ENCODE assay signal across 28 mouse cellular contexts in genomic region chr14:55551347-55551746, GRCm38 (mm10). TPM values are rescaled to one million over a fixed set of nuclear protein-coding genes. Genes with fewer than 3 reads are reported as not detected.
DNase-seq lines count a peak whose midpoint lies in the region; ATAC-seq and TF ChIP-seq lines count a peak whose summit lies in the region.
"Had no signal": no experiment of that assay in that cellular context is flagged by ENCODE, and none has a peak within 500 bp of the region (broad histone marks: within the 10 kb centered on the region; RNA-seq: fewer than 3 reads in every experiment).

No protein-coding gene starts in this region.

- no peak for TF ChIP-seq POLR2A in ES-Bruce4 (IDR thresholded peaks at IDR 0.05; ENCODE audit: insufficient read depth, low read length)
- TF ChIP-seq POLR2A in myocyte (IDR thresholded peaks at IDR 0.05; ENCODE audit: insufficient read length, low read depth) = no peak

- H3K27ac ChIP-seq in ES-Bruce4 (ENCODE audit: insufficient read depth, low read length) (no peak overlapping the region), ES-E14 (ENCODE audit: insufficient read depth, low read depth, low read length, poor library complexity, severe bottlenecking) (peak overlapping the region; percentile 71; the same call in 1 of the 2 replicates)
- no peak overlapping the region for H3K27ac ChIP-seq in kidney, embryonic 15.5 days
- H3K27ac ChIP-seq: embryonic facial prominence, embryonic 10.5 days; embryonic facial prominence, embryonic 12.5 days; forebrain, embryonic 10.5 days; forebrain, embryonic 12.5 days had no signal

- H3K4me2 ChIP-seq in myocyte (ENCODE audit: low read depth) = no peak overlapping the region
- H3K4me2 ChIP-seq in kidney, embryonic 15.5 days = no peak overlapping the region
- H3K4me2 ChIP-seq: embryonic facial prominence, embryonic 12.5 days; forebrain, embryonic 12.5 days had no signal

- H3K4me1 ChIP-seq in ES-Bruce4 (ENCODE audit: control insufficient read depth, insufficient read depth, low read length) (peaks cover 1% of the 10 kb centered on the region), ES-E14 (ENCODE audit: control insufficient read depth in 2 of 2, insufficient read depth in 2 of 2, low read length in 2 of 2, poor library complexity in 1 of 2) (peaks cover 8 to 18% of the 10 kb centered on the region in 2 experiments)
- H3K4me1 ChIP-seq in kidney, embryonic 15.5 days = peaks cover 1% of the 10 kb centered on the region; the same call in 1 of the 2 replicates
- H3K4me1 ChIP-seq: embryonic facial prominence, embryonic 10.5 days; embryonic facial prominence, embryonic 12.5 days; forebrain, embryonic 10.5 days; forebrain, embryonic 12.5 days had no signal

- H3K4me3 ChIP-seq in ES-Bruce4 (ENCODE audit: low read depth, low read length) (no peak overlapping the region), ES-E14 (ENCODE audit: insufficient read depth in 1 of 2, low read depth in 1 of 2, low read length in 2 of 2, poor library complexity in 1 of 2, severe bottlenecking in 1 of 2) (no peak overlapping the region), myocyte (no peak overlapping the region)
- H3K4me3 ChIP-seq in kidney, embryonic 15.5 days (replicated peaks) = no peak overlapping the region
- H3K4me3 ChIP-seq: embryonic facial prominence, embryonic 10.5 days; embryonic facial prominence, embryonic 12.5 days; erythroblast, embryonic 14.5 days; forebrain, embryonic 10.5 days; forebrain, embryonic 12.5 days had no signal

- WGBS in kidney, embryonic 15.5 days = 57% methylated on average over 5 of the region's 5 CpGs

- H3K27me3 ChIP-seq in ES-Bruce4 (ENCODE audit: control insufficient read depth, insufficient read depth, low read length, poor library complexity, severe bottlenecking) (no peaks in the 10 kb centered on the region), myocyte (ENCODE audit: control insufficient read depth, insufficient read depth, insufficient read length) (no peaks in the 10 kb centered on the region)
- no peaks in the 10 kb centered on the region for H3K27me3 ChIP-seq in kidney, embryonic 15.5 days
- H3K27me3 ChIP-seq: embryonic facial prominence, embryonic 12.5 days; forebrain, embryonic 12.5 days had no signal

- H3K36me3 ChIP-seq in ES-Bruce4 (ENCODE audit: control insufficient read depth, insufficient read depth, low read length, poor library complexity, severe bottlenecking) (peaks cover 27% of the 10 kb centered on the region), ES-E14 (ENCODE audit: control insufficient read depth, insufficient read depth, low read length, poor library complexity, severe bottlenecking) (peaks cover 19% of the 10 kb centered on the region; the same call in 1 of the 2 replicates), myocyte (ENCODE audit: control insufficient read depth, insufficient read depth) (peaks cover 42% of the 10 kb centered on the region)
- H3K36me3 ChIP-seq in kidney, embryonic 15.5 days = peaks cover 43% of the 10 kb centered on the region

- DNase-seq in ES-E14 (ENCODE audit: low read depth, low spot score) = no peak
- DNase-seq in ZHBTc4 (ENCODE audit: low read depth, low spot score) = peak; percentile 82
- DNase-seq in urinary bladder, postnatal 10 days (ENCODE audit: low spot score) = no peak
- DNase-seq in urinary bladder, postnatal 25 days (ENCODE audit: low spot score) = no peak
- no peak for DNase-seq in layer of hippocampus, postnatal 10 days (ENCODE audit: low spot score in 2 of 2)
- DNase-seq: adrenal gland, adult 8-10 months; adrenal gland, postnatal 14 days; adrenal gland, postnatal 36 days; cerebellum, adult 11-12 months; cerebellum, adult 2 months; cerebellum, adult 9-10 months; cerebellum, postnatal 10 days; cerebellum, postnatal 25 days had no signal

- H3K9ac ChIP-seq in ES-Bruce4 (ENCODE audit: low read depth, poor library complexity, severe bottlenecking) (no peak overlapping the region), ES-E14 (ENCODE audit: insufficient read depth, low read depth, low read length, poor library complexity, severe bottlenecking) (no peak overlapping the region)
- no peak overlapping the region for H3K9ac ChIP-seq in kidney, embryonic 15.5 days
- H3K9ac ChIP-seq: embryonic facial prominence, embryonic 12.5 days; forebrain, embryonic 12.5 days had no signal

- H3K9me3 ChIP-seq in ES-Bruce4 (replicated peaks; ENCODE audit: control insufficient read depth, insufficient read depth, low read length, poor library complexity, severe bottlenecking) (no peaks in the 10 kb centered on the region), ES-E14 (ENCODE audit: control insufficient read depth, insufficient read depth, low read depth, low read length) (no peaks in the 10 kb centered on the region)
- no peaks in the 10 kb centered on the region for H3K9me3 ChIP-seq in kidney, embryonic 15.5 days (replicated peaks)
- H3K9me3 ChIP-seq: embryonic facial prominence, embryonic 10.5 days; embryonic facial prominence, embryonic 12.5 days; forebrain, embryonic 10.5 days; forebrain, embryonic 12.5 days had no signal

- no peaks in the 10 kb centered on the region for H3K79me2 ChIP-seq in myocyte (ENCODE audit: control insufficient read depth, insufficient read depth)

- ATAC-seq in kidney, embryonic 15.5 days (replicated peaks; ENCODE audit: low FRiP score) = no peak
- ATAC-seq: forebrain, embryonic 14.5 days; forebrain, embryonic 16.5 days had no signal

- H3ac ChIP-seq in myocyte (ENCODE audit: control insufficient read depth, insufficient read length) = no peak overlapping the region

- in situ Hi-C loops in ES-E14 (cut with MboI; ENCODE audit: low sequenced_read_pairs in 2 of 2, unreplicated experiment in 2 of 2) = no loop called here

- TF ChIP-seq EP300 in ES-Bruce4 (IDR thresholded peaks at IDR 0.05; ENCODE audit: insufficient read depth, low read depth, low read length) = peak; percentile 84

- TF ChIP-seq CTCF in ES-Bruce4 (IDR thresholded peaks at IDR 0.05; ENCODE audit: low read depth, low read length) = no peak

TF ChIP-seq in ES-E14, 5 proteins besides CTCF, POLR2A, EP300 and RAD21:
- TF ChIP-seq ZC3H11A (IDR thresholded peaks at IDR 0.05; ENCODE audit: borderline replicate concordance, low read depth, low read length) (no peak), ZNF384 (IDR thresholded peaks at IDR 0.05; ENCODE audit: low read depth, low read length) (no peak), HCFC1 (IDR thresholded peaks at IDR 0.05; ENCODE audit: borderline replicate concordance, insufficient read depth, low read length) (no peak), CHD2 (IDR thresholded peaks at IDR 0.05; ENCODE audit: low read depth, low read length) (no peak), MAFK (IDR thresholded peaks at IDR 0.05; ENCODE audit: insufficient read depth, low read depth, low read length) (no peak)

TF ChIP-seq in myocyte, 11 proteins besides CTCF, POLR2A, EP300 and RAD21:
- TF ChIP-seq CEBPB (IDR thresholded peaks at IDR 0.05; ENCODE audit: insufficient read depth, poor library complexity, severe bottlenecking) (no peak), POLR2AphosphoS2 (IDR thresholded peaks at IDR 0.05; ENCODE audit: insufficient read length, low read depth) (peak; percentile 90), USF1 (IDR thresholded peaks at IDR 0.05; ENCODE audit: low read depth) (no peak)

RNA-seq across cellular contexts. Expression of gene Dcaf11, which starts 8.5 kb away (rescaled TPM):
- polyA plus RNA-seq in ES-Bruce4 (2011; ENCODE audit: insufficient read depth, insufficient read length, low read depth, missing spikeins) (25.6 and 34.7 TPM in 2 replicates), myocyte (2012; fragmentation: generic; extraction: Trizol) (38.7 TPM)
- total RNA-seq in ES-E14 (2012; rRNA removed) = 17.5 and 28.8 TPM in 2 replicates
- polyA plus RNA-seq in kidney, embryonic 15.5 days (2015; fragmentation: Nextera tagmentation; extraction: Ambion mirVana) = 89.2 and 93.0 TPM in 2 replicates
- 10 to 100 TPM; 61.3 to 66.7 TPM for total RNA-seq in layer of hippocampus, postnatal 10 days (2021)

RNA-seq across cellular contexts. Expression of gene A730061H03Rik, which starts 8.9 kb away (rescaled TPM):
- polyA plus RNA-seq in ES-Bruce4 (2011; ENCODE audit: insufficient read depth, insufficient read length, low read depth, missing spikeins) = not detected in 2 replicates
- total RNA-seq in ES-E14 (2012; rRNA removed) = not detected in 2 replicates
- 0.48 TPM for polyA plus RNA-seq in myocyte (2012; fragmentation: generic; extraction: Trizol)
- 1.6 TPM in 2 replicates for polyA plus RNA-seq in kidney, embryonic 15.5 days (2015; fragmentation: Nextera tagmentation; extraction: Ambion mirVana)
- 1 to 10 TPM in 1 of 2 experiments, not detected in 1; 1.2 TPM for total RNA-seq in layer of hippocampus, postnatal 10 days (2021)
- total RNA-seq: adrenal gland, postnatal 14 days had no signal
- polyA plus RNA-seq: embryonic facial prominence, embryonic 10.5 days; embryonic facial prominence, embryonic 12.5 days; erythroblast, embryonic 14.5 days; forebrain, embryonic 10.5 days; forebrain, embryonic 12.5 days; forebrain, embryonic 14.5 days had no signal

RNA-seq across cellular contexts. Expression of gene Pck2, which starts 11.3 kb away (rescaled TPM):
- polyA plus RNA-seq in ES-Bruce4 (2011; ENCODE audit: insufficient read depth, insufficient read length, low read depth, missing spikeins) = 18.0 and 21.2 TPM in 2 replicates
- 28.5 and 108 TPM in 2 replicates for total RNA-seq in ES-E14 (2012; rRNA removed)
- polyA plus RNA-seq in myocyte (2012; fragmentation: generic; extraction: Trizol) = 252 TPM
- polyA plus RNA-seq in kidney, embryonic 15.5 days (2015; fragmentation: Nextera tagmentation; extraction: Ambion mirVana) = 50.5 and 55.4 TPM in 2 replicates
- 10 to 100 TPM; 20.4 to 21.4 TPM for total RNA-seq in layer of hippocampus, postnatal 10 days (2021)

RNA-seq across cellular contexts. Expression of gene Fitm1, which starts 24.1 kb away (rescaled TPM):
- polyA plus RNA-seq in ES-Bruce4 (2011; ENCODE audit: insufficient read depth, insufficient read length, low read depth, missing spikeins) (1.5 TPM in 1 of 2 replicates, not detected in the other), myocyte (2012; fragmentation: generic; extraction: Trizol) (12.8 TPM)
- total RNA-seq in ES-E14 (2012; rRNA removed) = 0.71 and 1.6 TPM in 2 replicates
- 4.2 and 6.1 TPM in 2 replicates for polyA plus RNA-seq in kidney, embryonic 15.5 days (2015; fragmentation: Nextera tagmentation; extraction: Ambion mirVana)
- not detected for total RNA-seq in layer of hippocampus, postnatal 10 days (2021)
- total RNA-seq: MEL had no signal
- polyA plus RNA-seq: cerebellum, adult 2 months; cortical plate, adult 2 months; erythroblast, embryonic 14.5 days; forebrain, embryonic 10.5 days; forebrain, embryonic 14.5 days; forebrain, embryonic 16.5 days; frontal cortex, adult 2 months had no signal

RNA-seq across cellular contexts. Expression of gene Nrl, which starts 26.6 kb away (rescaled TPM):
- not detected in 2 replicates for polyA plus RNA-seq in ES-Bruce4 (2011; ENCODE audit: insufficient read depth, insufficient read length, low read depth, missing spikeins)
- total RNA-seq in ES-E14 (2012; rRNA removed) = not detected in 2 replicates
- not detected for polyA plus RNA-seq in myocyte (2012; fragmentation: generic; extraction: Trizol)
- polyA plus RNA-seq in kidney, embryonic 15.5 days (2015; fragmentation: Nextera tagmentation; extraction: Ambion mirVana) = not detected in 2 replicates
- total RNA-seq in layer of hippocampus, postnatal 10 days (2021) = under 1 TPM; 0.34 to 0.76 TPM
- total RNA-seq: adrenal gland, adult 8-10 months; adrenal gland, postnatal 14 days; adrenal gland, postnatal 36 days; MEL had no signal
- polyA plus RNA-seq: C2C12; embryonic facial prominence, embryonic 10.5 days; embryonic facial prominence, embryonic 12.5 days; embryonic facial prominence, embryonic 14.5 days; forebrain, embryonic 10.5 days; forebrain, embryonic 12.5 days; forebrain, embryonic 14.5 days; forebrain, embryonic 16.5 days had no signal
